In the genomic region with DNA sequence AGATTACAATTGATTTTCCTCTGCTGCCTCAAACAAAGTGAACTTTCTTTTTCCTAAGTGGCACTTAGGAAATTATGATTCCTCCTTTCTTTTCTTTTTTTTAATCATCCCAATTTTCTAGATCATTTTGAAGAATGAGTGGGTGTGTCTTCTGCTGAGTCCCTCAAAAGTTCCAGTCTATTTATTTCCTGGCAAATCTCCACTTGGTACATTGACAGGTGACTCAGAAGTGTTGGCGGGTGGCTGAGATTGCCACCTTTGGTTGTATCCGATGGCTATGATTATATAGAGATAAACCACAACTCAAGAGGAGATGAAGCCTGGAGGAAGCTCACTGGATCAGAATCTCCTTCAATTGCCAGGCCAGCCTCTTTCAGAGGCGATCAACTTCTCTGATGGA, we compare ENCODE assay signal across 9 mouse cellular contexts.
"Had no signal": no experiment of that assay in that cellular context is flagged by ENCODE, and none has a peak within 500 bp of the region (broad histone marks: within the 10 kb centered on the region; RNA-seq: fewer than 3 reads in every experiment).

No protein-coding gene starts in this region.

- DNase-seq: kidney, adult 2 months; kidney, postnatal 25 days; layer of hippocampus, adult 9-11 months; lung, adult 18-20 months; lung, postnatal 10 days; lung, postnatal 36 days; right cerebral cortex, postnatal 14 days; spleen, adult 18-20 months; thymus, postnatal 25 days had no signal
